In genomic region chr8:114731260-114732140, GRCm38 (mm10) we compare ENCODE assay signal across 9 mouse cellular contexts.
DNase-seq lines count a peak whose midpoint lies in the region; ATAC-seq and TF ChIP-seq lines count a peak whose summit lies in the region.
"Had no signal": no experiment of that assay in that cellular context is flagged by ENCODE, and none has a peak within 500 bp of the region (broad histone marks: within the 10 kb centered on the region; RNA-seq: fewer than 3 reads in every experiment).

No protein-coding gene starts in this region.

- H3K4me2 ChIP-seq in hindbrain, embryonic 12.5 days (replicated peaks): peak overlapping the region; percentile 15; the same call in 1 of the 2 replicates
- H3K4me2 ChIP-seq in limb, embryonic 12.5 days: peak overlapping the region; percentile 32

- peak; percentile 58; the same call in 1 of the 2 replicates for ATAC-seq in hindbrain, embryonic 12.5 days (ENCODE audit: low FRiP score)
- ATAC-seq in limb, embryonic 12.5 days (ENCODE audit: insufficient number of reproducible peaks, insufficient read depth, low FRiP score, low TSS enrichment, low read depth): no peak; the same call in 1 of the 2 replicates
- ATAC-seq: activated CD4-positive, CD25-positive, alpha-beta regulatory T cell, adult 4 months had no signal

- H3K36me3 ChIP-seq in hindbrain, embryonic 12.5 days: no peaks in the 10 kb centered on the region
- no peaks in the 10 kb centered on the region for H3K36me3 ChIP-seq in limb, embryonic 12.5 days

- WGBS in hindbrain, embryonic 12.5 days: 47% methylated on average over 17 of the region's 17 CpGs
- WGBS in limb, embryonic 12.5 days: 15% methylated on average over 17 of the region's 17 CpGs

- H3K4me3 ChIP-seq in hindbrain, embryonic 12.5 days: no peak overlapping the region
- H3K4me3 ChIP-seq in limb, embryonic 12.5 days (replicated peaks): no peak overlapping the region

- H3K4me1 ChIP-seq in hindbrain, embryonic 12.5 days: peaks cover 9% of the 10 kb centered on the region; the same call in 1 of the 2 replicates
- H3K4me1 ChIP-seq in limb, embryonic 12.5 days (replicated peaks): peaks cover 19% of the 10 kb centered on the region

- H3K27me3 ChIP-seq in hindbrain, embryonic 12.5 days: no peaks in the 10 kb centered on the region
- peaks cover 20% of the 10 kb centered on the region for H3K27me3 ChIP-seq in limb, embryonic 12.5 days

- no peaks in the 10 kb centered on the region for H3K9me3 ChIP-seq in hindbrain, embryonic 12.5 days (replicated peaks)
- no peaks in the 10 kb centered on the region for H3K9me3 ChIP-seq in limb, embryonic 12.5 days

- H3K27ac ChIP-seq in hindbrain, embryonic 12.5 days: no peak overlapping the region
- no peak overlapping the region for H3K27ac ChIP-seq in limb, embryonic 12.5 days

- peak; percentile 18 for DNase-seq in MN1 (ENCODE audit: low spot score)
- DNase-seq in brain, embryonic 14.5 days (ENCODE audit: low read depth): peak; percentile 82
- no peak for DNase-seq in ovary, postnatal 14 days (ENCODE audit: low spot score)
- no peak for DNase-seq in adrenal gland, postnatal 25 days
- DNase-seq in right cerebral cortex, postnatal 14 days: no peak
- DNase-seq: lung, postnatal 4 days had no signal

- peak; percentile 2; the same call in 1 of the 2 replicates for TF ChIP-seq CTCF in brain, embryonic 14.5 days (IDR thresholded peaks at IDR 0.05; ENCODE audit: borderline replicate concordance, extremely low read depth, insufficient read depth, insufficient read length)

- H3K9ac ChIP-seq in hindbrain, embryonic 12.5 days: no peak overlapping the region
- no peak overlapping the region for H3K9ac ChIP-seq in limb, embryonic 12.5 days (replicated peaks)

- no peak for TF ChIP-seq POLR2A in brain, embryonic 14.5 days (IDR thresholded peaks at IDR 0.05; ENCODE audit: borderline replicate concordance, extremely low read depth, insufficient read depth, insufficient read length, poor library complexity, severe bottlenecking)

Comparison
In these comparisons a context has a peak if more than half of its experiments do, and no peak if none do; other contexts are left out.
1. DNase-seq: peak in MN1 (single experiment) and brain, embryonic 14.5 days (single experiment); none in ovary, postnatal 14 days (single experiment), adrenal gland, postnatal 25 days (single experiment) and right cerebral cortex, postnatal 14 days (single experiment).